Mouse (Mus musculus) myocyte (in vitro differentiated cells): Measurements from ENCODE around the gene Fus.

ENCODE experiments used
- CEBPB ChIP-seq: IDR thresholded peaks from 2 replicates; pipeline ENCODE4 v1.6.1; 2011; ENCODE audit warnings: mild to moderate bottlenecking, moderate library complexity; ENCODE audit not compliant: poor library complexity, insufficient read depth, severe bottlenecking
- E2F4 ChIP-seq: IDR thresholded peaks from one replicate; pipeline ENCODE4 v1.6.1; 2011; ENCODE audit warnings: mild to moderate bottlenecking, control low read depth, moderate library complexity; ENCODE audit not compliant: insufficient read depth
- MAX ChIP-seq: IDR thresholded peaks from one replicate; pipeline ENCODE4 v1.6.1; 2011; ENCODE audit warnings: low read depth, mild to moderate bottlenecking, control low read depth
- MYOD1 ChIP-seq, 3 experiments: IDR thresholded peaks; one replicate each; pipeline ENCODE4 v1.6.1; 2011; ENCODE audit warnings: control low read depth in 2 of 3, low read depth in 2 of 3, mild to moderate bottlenecking in 2 of 3, moderate library complexity in 1 of 3; ENCODE audit not compliant: insufficient read length in 2 of 3, control insufficient read depth in 1 of 3
- MYOG ChIP-seq, 3 experiments: IDR thresholded peaks; one replicate each; pipeline ENCODE4 v1.6.1; 2011; ENCODE audit warnings: control low read depth in 2 of 3, low read depth in 2 of 3, mild to moderate bottlenecking in 2 of 3; ENCODE audit not compliant: insufficient read length in 2 of 3, control insufficient read depth in 1 of 3, insufficient read depth in 1 of 3
- POLR2A ChIP-seq: IDR thresholded peaks from one replicate; pipeline ENCODE4 v1.6.1; 2011; ENCODE audit warnings: low read depth, mild to moderate bottlenecking, control low read depth, moderate library complexity; ENCODE audit not compliant: insufficient read length
- POLR2AphosphoS2 ChIP-seq: IDR thresholded peaks from one replicate; pipeline ENCODE4 v1.6.1; 2011; ENCODE audit warnings: low read depth, control low read depth; ENCODE audit not compliant: insufficient read length
- REST ChIP-seq: IDR thresholded peaks from one replicate; pipeline ENCODE4 v1.6.1; 2011; ENCODE audit warnings: mild to moderate bottlenecking, control low read depth, moderate library complexity; ENCODE audit not compliant: insufficient read depth, insufficient read length
- SRF ChIP-seq: IDR thresholded peaks from one replicate; pipeline ENCODE4 v1.6.1; 2011; ENCODE audit warnings: low read depth; ENCODE audit not compliant: control insufficient read depth, insufficient read length
- TCF12 ChIP-seq: IDR thresholded peaks from one replicate; pipeline ENCODE4 v1.6.1; 2011; ENCODE audit warnings: mild to moderate bottlenecking, control low read depth; ENCODE audit not compliant: poor library complexity, insufficient read depth, severe bottlenecking
- TCF3 ChIP-seq: IDR thresholded peaks from one replicate; pipeline ENCODE4 v1.6.1; 2011; ENCODE audit warnings: low read depth, control low read depth; ENCODE audit not compliant: insufficient read length
- USF1 ChIP-seq: IDR thresholded peaks from one replicate; pipeline ENCODE4 v1.6.1; 2011; ENCODE audit warnings: low read depth, mild to moderate bottlenecking, control low read depth, moderate library complexity

DNA sequence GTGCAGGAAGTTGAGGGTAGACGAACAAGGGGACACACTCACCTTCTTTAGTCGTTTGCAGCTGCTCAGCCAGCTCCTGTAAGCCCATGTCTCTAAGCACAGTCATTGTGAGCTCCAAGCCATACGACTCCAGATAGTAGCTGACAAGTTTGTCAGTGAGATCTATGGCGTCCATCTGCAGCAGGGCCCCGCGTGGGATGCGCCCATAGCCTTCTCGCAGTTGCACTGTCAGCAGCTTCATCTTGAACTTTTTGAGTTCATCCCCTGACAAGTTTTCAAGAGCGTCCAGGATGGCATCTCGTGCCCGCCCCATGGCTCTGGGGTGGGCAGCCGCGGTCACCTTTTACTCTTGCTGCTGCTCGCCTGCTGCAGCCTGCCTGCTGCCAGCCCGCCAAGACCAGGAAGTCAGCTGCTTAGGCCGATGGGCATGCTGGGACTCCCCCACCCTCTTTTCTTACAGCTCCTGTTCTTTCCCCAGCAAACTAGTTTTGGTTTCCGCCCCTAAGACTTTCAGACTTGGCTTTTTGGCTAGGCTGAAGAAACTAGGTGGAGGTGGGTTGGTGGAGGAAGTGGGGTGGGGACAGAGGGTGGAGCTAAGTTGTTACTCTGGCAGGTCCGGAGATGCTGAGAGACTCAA is 26.2 kb downstream of the Fus start, which contains the start of gene Pycard:
- TF ChIP-seq POLR2A, result no peak
- TF ChIP-seq SRF, result no peak
- TF ChIP-seq E2F4, result no peak
- TF ChIP-seq TCF12, result no peak
- TF ChIP-seq MAX, result no peak
- no peak for TF ChIP-seq CEBPB
- no peak for TF ChIP-seq TCF3
- TF ChIP-seq USF1, result no peak
- no peak for TF ChIP-seq POLR2AphosphoS2
- no peak for TF ChIP-seq MYOD1 (IDR thresholded peaks at IDR 0.05; ENCODE audit: control insufficient read depth in 1 of 3, insufficient read length in 2 of 3, low read depth in 2 of 3)
- no peak for TF ChIP-seq REST
- peak in 1 of 3 experiments; percentile 49 for TF ChIP-seq MYOG (IDR thresholded peaks at IDR 0.05; ENCODE audit: control insufficient read depth in 1 of 3, insufficient read depth in 1 of 3, insufficient read length in 2 of 3, low read depth in 2 of 3)
